Mouse (Mus musculus): ENCODE data around the gene Mslnl.

Mslnl gene

GRCm38 (mm10) chr17:25748238-25748637, 12.4 kb downstream of the Mslnl start:
- DNase-seq: no peak

GRCm38 (mm10) chr17:25749314-25749713, 13.5 kb downstream of the Mslnl start:
- DNase-seq: no peak

- peak; percentile 32 for DNase-seq
Measured at GRCm38 (mm10) chr17:25751446-25751845, 15.6 kb downstream of the Mslnl start.

- no peak for DNase-seq
Measured at GRCm38 (mm10) chr17:25754241-25754640, 18.4 kb downstream of the Mslnl start, which contains the start of gene Msln. Msln (minus strand) TSS chr17:25754378.

GRCm38 (mm10) chr17:25755086-25755485, 19.2 kb downstream of the Mslnl start:
- no peak for DNase-seq

GRCm38 (mm10) chr17:25755627-25756377, 20.0 kb downstream of the Mslnl start:
- no peak for DNase-seq

GRCm38 (mm10) chr17:25756378-25757242, 20.8 kb downstream of the Mslnl start:
- no peak for DNase-seq

GRCm38 (mm10) chr17:25757691-25758090, 21.8 kb downstream of the Mslnl start:
- no peak for DNase-seq

GRCm38 (mm10) chr17:25760148-25760547, 24.3 kb downstream of the Mslnl start:
- no peak for DNase-seq

- peak; percentile 11 for DNase-seq
Measured at GRCm38 (mm10) chr17:25761561-25761970, 25.7 kb downstream of the Mslnl start.

- DNase-seq: no peak
Measured at GRCm38 (mm10) chr17:25762591-25762990, 26.7 kb downstream of the Mslnl start.

GRCm38 (mm10) chr17:25765886-25766285, 30.0 kb downstream of the Mslnl start:
- no peak for DNase-seq

GRCm38 (mm10) chr17:25769331-25769730, 33.5 kb downstream of the Mslnl start:
- no peak for DNase-seq

GRCm38 (mm10) chr17:25773549-25774120, 37.8 kb downstream of the Mslnl start, which contains the start of gene Narfl:
Narfl (plus strand) TSS chr17:25773776.
- DNase-seq: peak; percentile 97

GRCm38 (mm10) chr17:25775318-25776062, 39.6 kb downstream of the Mslnl start:
- DNase-seq: peak; percentile 53

- no peak for DNase-seq
Measured at GRCm38 (mm10) chr17:25777948-25778347, 42.1 kb downstream of the Mslnl start.

- DNase-seq: no peak
Measured at GRCm38 (mm10) chr17:25781339-25781738, 45.5 kb downstream of the Mslnl start.

- DNase-seq: peak; percentile 47
Measured at GRCm38 (mm10) chr17:25783086-25783485, 47.2 kb downstream of the Mslnl start.

- no peak for DNase-seq
Measured at GRCm38 (mm10) chr17:25783861-25784574, 48.2 kb downstream of the Mslnl start.

- DNase-seq: peak; percentile 99
Measured at GRCm38 (mm10) chr17:25785281-25785745, 49.5 kb downstream of the Mslnl start, which contains the start of gene Haghl. Haghl (minus strand) TSS chr17:25785673.

GRCm38 (mm10) chr17:25786280-25786679, 50.4 kb downstream of the Mslnl start, which contains the start of gene Ccdc78:
Ccdc78 (plus strand) TSS chr17:25786580.
- no peak for DNase-seq
